In genomic region chr13:21727948-21728572, GRCm38 (mm10) we compare ENCODE assay signal across 12 mouse cellular contexts. TPM values are rescaled to one million over a fixed set of nuclear protein-coding genes. Genes with fewer than 3 reads are reported as not detected.
DNase-seq lines count a peak whose midpoint lies in the region; ATAC-seq lines count a peak whose summit lies in the region.
"Had no signal": no experiment of that assay in that cellular context is flagged by ENCODE, and none has a peak within 500 bp of the region (broad histone marks: within the 10 kb centered on the region; RNA-seq: fewer than 3 reads in every experiment).

No protein-coding gene starts in this region.

- no peaks in the 10 kb centered on the region for H3K27me3 ChIP-seq in hindbrain, embryonic 13.5 days
- H3K27me3 ChIP-seq in midbrain, embryonic 15.5 days (replicated peaks) = no peaks in the 10 kb centered on the region
- H3K27me3 ChIP-seq: limb, embryonic 12.5 days; lung, embryonic 15.5 days had no signal

- H3K4me2 ChIP-seq in hindbrain, embryonic 13.5 days = no peak overlapping the region
- H3K4me2 ChIP-seq in midbrain, embryonic 15.5 days = no peak overlapping the region
- H3K4me2 ChIP-seq: limb, embryonic 12.5 days; lung, embryonic 15.5 days had no signal

- ATAC-seq in hindbrain, embryonic 13.5 days (ENCODE audit: low FRiP score) = peak; percentile 66
- peak; percentile 63; the same call in 1 of the 2 replicates for ATAC-seq in midbrain, embryonic 15.5 days (replicated peaks)
- ATAC-seq: activated CD4-positive, CD25-positive, alpha-beta regulatory T cell, adult 4 months had no signal

- H3K4me3 ChIP-seq in hindbrain, embryonic 13.5 days = no peak overlapping the region
- no peak overlapping the region for H3K4me3 ChIP-seq in midbrain, embryonic 15.5 days
- H3K4me3 ChIP-seq: limb, embryonic 12.5 days; lung, embryonic 15.5 days had no signal

- no peak overlapping the region for H3K9ac ChIP-seq in hindbrain, embryonic 13.5 days
- no peak overlapping the region for H3K9ac ChIP-seq in midbrain, embryonic 15.5 days
- H3K9ac ChIP-seq: limb, embryonic 12.5 days; lung, embryonic 15.5 days had no signal

- H3K9me3 ChIP-seq in hindbrain, embryonic 13.5 days = no peaks in the 10 kb centered on the region
- no peaks in the 10 kb centered on the region for H3K9me3 ChIP-seq in midbrain, embryonic 15.5 days
- H3K9me3 ChIP-seq: limb, embryonic 12.5 days; lung, embryonic 15.5 days had no signal

- DNase-seq in R1 (ENCODE audit: low read depth, low spot score) = peak; percentile 77
- DNase-seq in embryo, embryonic 9.5 days (ENCODE audit: extremely low spot score) = peak; percentile 52
- no peak for DNase-seq in left cerebral cortex, postnatal 4 days
- no peak for DNase-seq in left cerebral cortex, postnatal 25 days (ENCODE audit: low spot score in 2 of 2)
- DNase-seq in c-Kit-positive CD71-positive TER-119-positive erythroid progenitor cells, embryonic 14.5 days (ENCODE audit: low spot score) = no peak
- DNase-seq: heart, adult 11 months; heart, postnatal 36 days had no signal

- peaks cover 7% of the 10 kb centered on the region; the same call in 1 of the 2 replicates for H3K4me1 ChIP-seq in hindbrain, embryonic 13.5 days (replicated peaks)
- peaks cover 8% of the 10 kb centered on the region; the same call in 1 of the 2 replicates for H3K4me1 ChIP-seq in midbrain, embryonic 15.5 days

- WGBS in hindbrain, embryonic 13.5 days = 17% methylated on average over 11 of the region's 11 CpGs
- 21% methylated on average over 11 of the region's 11 CpGs for WGBS in midbrain, embryonic 15.5 days

- H3K36me3 ChIP-seq in hindbrain, embryonic 13.5 days = no peaks in the 10 kb centered on the region
- no peaks in the 10 kb centered on the region for H3K36me3 ChIP-seq in midbrain, embryonic 15.5 days (replicated peaks)
- H3K36me3 ChIP-seq: limb, embryonic 12.5 days; lung, embryonic 15.5 days had no signal

- intact Hi-C loops in left cerebral cortex, postnatal 4 days (cut with DNase I) = no loop called here
- intact Hi-C loops in left cerebral cortex, postnatal 25 days (cut with DNase I) = no loop called here

- peak overlapping the region; percentile 63 for H3K27ac ChIP-seq in hindbrain, embryonic 13.5 days
- peak overlapping the region; percentile 48; the same call in 1 of the 2 replicates for H3K27ac ChIP-seq in midbrain, embryonic 15.5 days
- H3K27ac ChIP-seq: limb, embryonic 12.5 days; lung, embryonic 15.5 days had no signal

RNA-seq across cellular contexts. Expression of gene Hist1h2bm, which starts 6.2 kb away (rescaled TPM):
- polyA plus RNA-seq in hindbrain, embryonic 13.5 days (2015; fragmentation: Nextera tagmentation; extraction: Ambion mirVana) = 1.9 and 2.3 TPM in 2 replicates
- polyA plus RNA-seq in midbrain, embryonic 15.5 days (2015; fragmentation: Nextera tagmentation; extraction: Ambion mirVana) = 0.39 and 1.7 TPM in 2 replicates
- total RNA-seq in left cerebral cortex, postnatal 4 days (2021) = 10 to 100 TPM; 34.8 to 37.4 TPM
- total RNA-seq in left cerebral cortex, postnatal 25 days (2021) = 1 to 10 TPM; 3.8 to 4.5 TPM

RNA-seq across cellular contexts. Expression of gene Hist1h4j, which starts 6.8 kb away (rescaled TPM):
- polyA plus RNA-seq in hindbrain, embryonic 13.5 days (2015; fragmentation: Nextera tagmentation; extraction: Ambion mirVana) = 0.39 and 0.84 TPM in 2 replicates
- 0.93 TPM in 1 of 2 replicates, not detected in the other for polyA plus RNA-seq in midbrain, embryonic 15.5 days (2015; fragmentation: Nextera tagmentation; extraction: Ambion mirVana)
- 10 to 100 TPM; 35.9 to 46.7 TPM for total RNA-seq in left cerebral cortex, postnatal 4 days (2021)
- total RNA-seq in left cerebral cortex, postnatal 25 days (2021) = 10 to 100 TPM; 18.4 to 22.2 TPM

RNA-seq across cellular contexts. Expression of gene Hist1h3h, which starts 10.6 kb away (rescaled TPM):
- 5.9 and 6.4 TPM in 2 replicates for polyA plus RNA-seq in hindbrain, embryonic 13.5 days (2015; fragmentation: Nextera tagmentation; extraction: Ambion mirVana)
- 1.1 TPM in 1 of 2 replicates, not detected in the other for polyA plus RNA-seq in midbrain, embryonic 15.5 days (2015; fragmentation: Nextera tagmentation; extraction: Ambion mirVana)
- total RNA-seq in left cerebral cortex, postnatal 4 days (2021) = 100 to 1,000 TPM; 159 to 180 TPM
- total RNA-seq in left cerebral cortex, postnatal 25 days (2021) = 10 to 100 TPM; 58.0 to 64.8 TPM

RNA-seq across cellular contexts. Expression of gene Hist1h2ai, which starts 11.8 kb away (rescaled TPM):
- polyA plus RNA-seq in hindbrain, embryonic 13.5 days (2015; fragmentation: Nextera tagmentation; extraction: Ambion mirVana) = 12.9 and 14.0 TPM in 2 replicates
- polyA plus RNA-seq in midbrain, embryonic 15.5 days (2015; fragmentation: Nextera tagmentation; extraction: Ambion mirVana) = 3.9 and 10.3 TPM in 2 replicates
- total RNA-seq in left cerebral cortex, postnatal 4 days (2021) = 100 to 1,000 TPM; 129 to 178 TPM
- 10 to 100 TPM; 19.5 to 32.4 TPM for total RNA-seq in left cerebral cortex, postnatal 25 days (2021)

RNA-seq across cellular contexts. Expression of gene Hist1h2bl, which starts 12.1 kb away (rescaled TPM):
- polyA plus RNA-seq in hindbrain, embryonic 13.5 days (2015; fragmentation: Nextera tagmentation; extraction: Ambion mirVana) = 1.1 and 1.9 TPM in 2 replicates
- 0.59 TPM in 1 of 2 replicates, not detected in the other for polyA plus RNA-seq in midbrain, embryonic 15.5 days (2015; fragmentation: Nextera tagmentation; extraction: Ambion mirVana)
- 100 to 1,000 TPM; 112 to 115 TPM for total RNA-seq in left cerebral cortex, postnatal 4 days (2021)
- total RNA-seq in left cerebral cortex, postnatal 25 days (2021) = 10 to 100 TPM; 31.3 to 46.4 TPM

Comparison
In these comparisons a context has a peak if more than half of its experiments do, and no peak if none do; other contexts are left out.
1. RNA of gene Hist1h2bm, which starts 6.2 kb away (total RNA-seq): 34.8 to 37.4 TPM in left cerebral cortex, postnatal 4 days; 3.8 to 4.5 TPM in left cerebral cortex, postnatal 25 days; every median in the first group is over 4 times any median in the second.
2. DNase-seq: peak in R1 (single experiment) and embryo, embryonic 9.5 days (single experiment); none in left cerebral cortex, postnatal 4 days (single experiment), left cerebral cortex, postnatal 25 days (0 of 2) and c-Kit-positive CD71-positive TER-119-positive erythroid progenitor cells, embryonic 14.5 days (single experiment).